Mouse (Mus musculus) gastrocnemius, adult 8-10 months (tissue): ENCODE data around the gene Ppp1cc. TPM values are rescaled to one million over a fixed set of nuclear protein-coding genes. Genes with fewer than 3 reads are reported as not detected.
"Not testable (repeated sequence)": the region's sequence is repeated elsewhere in the genome, so short reads cannot be mapped to it uniquely, and the experiment has no call there.

Experiments
- DNase-seq, 2 experiments: peaks; one replicate each; pipeline ENCODE4 v3.0.0; 2022; ENCODE audit warnings: low spot score in 2 of 2
- total RNA-seq, 4 experiments: library from RNA; stranded (reverse); gene quantifications; 2 replicates each; pipeline ENCODE4 v1.2.4; 2022

Gene Ppp1cc
- total RNA-seq, 4 experiments from 2014 or later = 108 to 221 (median 143) TPM

GRCm38 (mm10) chr5:122165233-122165915 lies 7.3 kb downstream of the Ppp1cc start:
- no peak for DNase-seq

- no peak for DNase-seq
Observed at GRCm38 (mm10) chr5:122166636-122167161, 8.6 kb downstream of the Ppp1cc start.

GRCm38 (mm10) chr5:122168344-122169069 lies 10.4 kb downstream of the Ppp1cc start:
- DNase-seq = no peak

GRCm38 (mm10) chr5:122171058-122171457 lies 13.0 kb downstream of the Ppp1cc start:
- no peak for DNase-seq

- DNase-seq = no peak
Observed at GRCm38 (mm10) chr5:122175402-122175801, 17.3 kb downstream of the Ppp1cc start.

- no peak for DNase-seq
Observed at GRCm38 (mm10) chr5:122175961-122176360, 17.9 kb downstream of the Ppp1cc start.

GRCm38 (mm10) chr5:122176398-122176797 lies 18.3 kb downstream of the Ppp1cc start:
- no peak for DNase-seq

GRCm38 (mm10) chr5:122179665-122180064 lies 21.6 kb downstream of the Ppp1cc start:
- no peak for DNase-seq

GRCm38 (mm10) chr5:122184283-122184806 lies 26.3 kb downstream of the Ppp1cc start:
- DNase-seq = no peak

- not testable (repeated sequence) for DNase-seq
Observed at GRCm38 (mm10) chr5:122184858-122185257, 26.8 kb downstream of the Ppp1cc start.

GRCm38 (mm10) chr5:122189115-122189514 lies 31.0 kb downstream of the Ppp1cc start:
- DNase-seq = no peak

- DNase-seq = no peak
Observed at GRCm38 (mm10) chr5:122190465-122190864, 32.4 kb downstream of the Ppp1cc start.

GRCm38 (mm10) chr5:122191269-122192063 lies 33.4 kb downstream of the Ppp1cc start:
- DNase-seq = no peak

- DNase-seq = no peak
Observed at GRCm38 (mm10) chr5:122192347-122192746, 34.3 kb downstream of the Ppp1cc start.

- DNase-seq = no peak
Observed at GRCm38 (mm10) chr5:122200872-122201271, 42.8 kb downstream of the Ppp1cc start.

GRCm38 (mm10) chr5:122201904-122202303 lies 43.8 kb downstream of the Ppp1cc start:
- DNase-seq = no peak

- no peak for DNase-seq
Observed at GRCm38 (mm10) chr5:122204180-122204579, 46.1 kb downstream of the Ppp1cc start.

- no peak for DNase-seq
Observed at GRCm38 (mm10) chr5:122206475-122206874, 48.4 kb downstream of the Ppp1cc start, which contains the start of gene Hvcn1. Hvcn1 (plus strand) TSS chr5:122206804.

- no peak for DNase-seq
Observed at GRCm38 (mm10) chr5:122208909-122209308, 50.8 kb downstream of the Ppp1cc start.

GRCm38 (mm10) chr5:122209591-122210368 lies 51.7 kb downstream of the Ppp1cc start:
- peak; percentile 26 to 39 for DNase-seq

- no peak for DNase-seq
Observed at GRCm38 (mm10) chr5:122210890-122211289, 52.8 kb downstream of the Ppp1cc start.
